Mouse (Mus musculus): ENCODE data around the gene Amdhd2. TPM values are rescaled to one million over a fixed set of nuclear protein-coding genes. Genes with fewer than 3 reads are reported as not detected.

Amdhd2 gene
- polyA plus RNA-seq, 1 experiment, result 29.8 TPM

DNA sequence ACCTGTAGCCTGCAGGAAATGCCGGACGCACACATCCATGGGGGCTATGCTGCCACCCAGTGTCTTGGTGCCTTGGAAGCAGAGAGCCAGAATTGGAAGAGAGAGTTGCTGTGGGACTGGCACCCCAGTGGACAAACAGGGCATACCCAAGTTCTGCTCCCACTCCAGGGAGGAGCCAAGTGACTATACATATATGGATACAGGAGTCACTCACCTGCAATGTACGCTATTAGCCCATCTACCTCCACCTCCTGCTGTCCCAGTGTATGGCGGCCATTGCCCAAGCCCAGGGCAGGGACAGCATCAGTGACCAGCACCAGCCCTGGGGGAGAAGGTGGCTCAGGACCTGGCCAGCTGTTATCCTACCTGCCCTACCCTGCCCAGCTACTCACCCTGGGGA is 6.0 kb downstream of the Amdhd2 start:
- TF ChIP-seq REST (IDR thresholded peaks at IDR 0.05; ENCODE audit: insufficient read depth, insufficient read length) (no peak), TCF3 (IDR thresholded peaks at IDR 0.05; ENCODE audit: insufficient read length, low read depth) (no peak), USF1 (IDR thresholded peaks at IDR 0.05; ENCODE audit: low read depth) (no peak), TCF12 (IDR thresholded peaks at IDR 0.05; ENCODE audit: insufficient read depth, poor library complexity, severe bottlenecking) (no peak), MYOD1 (IDR thresholded peaks at IDR 0.05; ENCODE audit: control insufficient read depth in 1 of 3, insufficient read length in 2 of 3, low read depth in 2 of 3) (no peak), POLR2A (IDR thresholded peaks at IDR 0.05; ENCODE audit: insufficient read length, low read depth) (no peak), MAX (IDR thresholded peaks at IDR 0.05; ENCODE audit: low read depth) (no peak), E2F4 (IDR thresholded peaks at IDR 0.05; ENCODE audit: insufficient read depth) (no peak), POLR2AphosphoS2 (IDR thresholded peaks at IDR 0.05; ENCODE audit: insufficient read length, low read depth) (no peak), MYOG (IDR thresholded peaks at IDR 0.05; ENCODE audit: control insufficient read depth in 1 of 3, insufficient read depth in 1 of 3, insufficient read length in 2 of 3, low read depth in 2 of 3) (no peak), SRF (IDR thresholded peaks at IDR 0.05; ENCODE audit: control insufficient read depth, insufficient read length, low read depth) (no peak), CEBPB (IDR thresholded peaks at IDR 0.05; ENCODE audit: insufficient read depth, poor library complexity, severe bottlenecking) (no peak)

DNA sequence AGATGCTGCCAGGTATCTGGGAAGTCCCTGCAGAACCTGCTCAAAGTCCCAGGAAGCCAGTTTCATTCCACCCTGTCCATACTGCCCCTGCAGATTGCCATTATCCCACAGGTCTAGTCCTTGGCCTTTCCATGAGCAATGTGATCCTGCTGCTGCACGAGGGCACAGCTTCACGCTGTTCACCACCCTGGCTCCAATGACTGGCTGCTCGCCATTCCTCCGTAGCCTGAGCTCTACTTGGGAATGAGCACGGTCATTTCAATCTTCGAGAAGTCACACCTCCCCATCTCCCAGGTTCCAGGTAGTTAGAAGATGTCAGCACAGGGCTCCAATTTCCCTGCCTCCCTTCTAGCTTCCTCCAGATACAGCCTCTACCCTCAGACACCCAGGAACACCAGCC is 6.4 kb downstream of the Amdhd2 start:
- Histone ChIP-seq H3K4me3 (no peak overlapping the region), H3K79me2 (ENCODE audit: control insufficient read depth, insufficient read depth) (no peaks in the 10 kb centered on the region), H3K27me3 (ENCODE audit: control insufficient read depth, insufficient read depth, insufficient read length) (no peaks in the 10 kb centered on the region), H3ac (ENCODE audit: control insufficient read depth, insufficient read length) (no peak overlapping the region), H3K4me2 (ENCODE audit: low read depth) (no peak overlapping the region), H3K36me3 (ENCODE audit: control insufficient read depth, insufficient read depth) (no peaks in the 10 kb centered on the region)
- TF ChIP-seq SRF (IDR thresholded peaks at IDR 0.05; ENCODE audit: control insufficient read depth, insufficient read length, low read depth) (no peak), MAX (IDR thresholded peaks at IDR 0.05; ENCODE audit: low read depth) (no peak)

More for the DNA sequence above, 6.0 kb downstream of the Amdhd2 start:
- Histone ChIP-seq H3K4me2 (ENCODE audit: low read depth) (no peak overlapping the region), H3ac (ENCODE audit: control insufficient read depth, insufficient read length) (no peak overlapping the region), H3K4me3 (no peak overlapping the region), H3K27me3 (ENCODE audit: control insufficient read depth, insufficient read depth, insufficient read length) (no peaks in the 10 kb centered on the region), H3K36me3 (ENCODE audit: control insufficient read depth, insufficient read depth) (no peaks in the 10 kb centered on the region), H3K79me2 (ENCODE audit: control insufficient read depth, insufficient read depth) (no peaks in the 10 kb centered on the region)

DNA sequence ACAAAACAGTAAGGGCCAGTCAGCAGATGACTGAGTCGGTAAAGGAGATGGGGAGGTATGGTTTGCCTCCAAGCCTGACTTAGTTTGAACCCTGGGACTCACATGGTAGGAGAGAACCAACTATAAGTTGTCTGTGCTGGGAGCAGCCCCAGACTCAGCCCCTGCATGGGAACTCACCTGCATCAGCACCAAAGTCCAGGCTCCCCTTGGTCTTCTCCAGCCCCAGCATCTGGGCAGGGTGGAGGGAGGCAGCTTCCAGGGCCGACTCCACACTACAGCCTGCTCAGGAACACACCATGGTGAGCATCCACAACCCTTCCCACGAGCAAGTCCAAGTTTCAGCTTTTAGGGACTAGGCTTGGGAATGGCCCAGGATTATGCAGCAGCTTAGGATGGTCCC is 7.2 kb downstream of the Amdhd2 start:
- Histone ChIP-seq H3K4me3 (no peak overlapping the region), H3K4me2 (ENCODE audit: low read depth) (no peak overlapping the region), H3K79me2 (ENCODE audit: control insufficient read depth, insufficient read depth) (no peaks in the 10 kb centered on the region), H3K27me3 (ENCODE audit: control insufficient read depth, insufficient read depth, insufficient read length) (no peaks in the 10 kb centered on the region), H3ac (ENCODE audit: control insufficient read depth, insufficient read length) (no peak overlapping the region), H3K36me3 (ENCODE audit: control insufficient read depth, insufficient read depth) (no peaks in the 10 kb centered on the region)
- no peak for TF ChIP-seq TCF3 (IDR thresholded peaks at IDR 0.05; ENCODE audit: insufficient read length, low read depth)
- TF ChIP-seq CEBPB (IDR thresholded peaks at IDR 0.05; ENCODE audit: insufficient read depth, poor library complexity, severe bottlenecking), result no peak
- no peak for TF ChIP-seq MYOD1 (IDR thresholded peaks at IDR 0.05; ENCODE audit: control insufficient read depth in 1 of 3, insufficient read length in 2 of 3, low read depth in 2 of 3)
- TF ChIP-seq MAX (IDR thresholded peaks at IDR 0.05; ENCODE audit: low read depth), result no peak
- TF ChIP-seq E2F4 (IDR thresholded peaks at IDR 0.05; ENCODE audit: insufficient read depth), result no peak
- TF ChIP-seq TCF12 (IDR thresholded peaks at IDR 0.05; ENCODE audit: insufficient read depth, poor library complexity, severe bottlenecking), result no peak
- TF ChIP-seq REST (IDR thresholded peaks at IDR 0.05; ENCODE audit: insufficient read depth, insufficient read length), result no peak
- no peak for TF ChIP-seq SRF (IDR thresholded peaks at IDR 0.05; ENCODE audit: control insufficient read depth, insufficient read length, low read depth)
- no peak for TF ChIP-seq POLR2AphosphoS2 (IDR thresholded peaks at IDR 0.05; ENCODE audit: insufficient read length, low read depth)

DNA sequence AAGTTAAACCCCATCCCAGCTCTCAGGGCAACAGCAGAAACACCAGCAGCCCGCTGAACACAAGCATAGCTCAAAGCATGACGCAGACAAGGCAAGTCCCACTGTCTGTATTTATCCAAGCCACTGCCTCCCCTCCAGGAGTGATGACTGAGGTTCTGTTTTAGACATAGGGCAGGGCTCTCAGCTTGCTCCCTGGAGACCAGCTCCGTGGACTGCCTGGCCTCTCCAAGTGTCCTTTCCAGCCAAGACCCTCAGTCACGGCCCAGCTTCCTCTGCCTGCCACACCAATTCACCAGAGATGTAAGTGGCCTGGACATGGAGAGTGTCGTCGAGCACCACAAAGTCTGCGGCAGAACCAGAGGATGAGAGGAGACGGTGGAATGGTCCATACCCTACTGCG is 7.8 kb downstream of the Amdhd2 start:
- Histone ChIP-seq H3K4me3 (no peak overlapping the region), H3K36me3 (ENCODE audit: control insufficient read depth, insufficient read depth) (no peaks in the 10 kb centered on the region), H3ac (ENCODE audit: control insufficient read depth, insufficient read length) (no peak overlapping the region), H3K27me3 (ENCODE audit: control insufficient read depth, insufficient read depth, insufficient read length) (no peaks in the 10 kb centered on the region), H3K4me2 (ENCODE audit: low read depth) (no peak overlapping the region), H3K79me2 (ENCODE audit: control insufficient read depth, insufficient read depth) (no peaks in the 10 kb centered on the region)
- no peak for TF ChIP-seq MAX (IDR thresholded peaks at IDR 0.05; ENCODE audit: low read depth)
- no peak for TF ChIP-seq SRF (IDR thresholded peaks at IDR 0.05; ENCODE audit: control insufficient read depth, insufficient read length, low read depth)
- TF ChIP-seq MYOD1 (IDR thresholded peaks at IDR 0.05; ENCODE audit: control insufficient read depth in 1 of 3, insufficient read length in 2 of 3, low read depth in 2 of 3), result no peak
- TF ChIP-seq REST (IDR thresholded peaks at IDR 0.05; ENCODE audit: insufficient read depth, insufficient read length), result no peak
- TF ChIP-seq POLR2AphosphoS2 (IDR thresholded peaks at IDR 0.05; ENCODE audit: insufficient read length, low read depth), result no peak
- TF ChIP-seq E2F4 (IDR thresholded peaks at IDR 0.05; ENCODE audit: insufficient read depth), result no peak
- TF ChIP-seq TCF3 (IDR thresholded peaks at IDR 0.05; ENCODE audit: insufficient read length, low read depth), result no peak
- TF ChIP-seq TCF12 (IDR thresholded peaks at IDR 0.05; ENCODE audit: insufficient read depth, poor library complexity, severe bottlenecking), result no peak
- no peak for TF ChIP-seq USF1 (IDR thresholded peaks at IDR 0.05; ENCODE audit: low read depth)
- TF ChIP-seq POLR2A (IDR thresholded peaks at IDR 0.05; ENCODE audit: insufficient read length, low read depth), result no peak
- no peak for TF ChIP-seq CEBPB (IDR thresholded peaks at IDR 0.05; ENCODE audit: insufficient read depth, poor library complexity, severe bottlenecking)
- TF ChIP-seq MYOG (IDR thresholded peaks at IDR 0.05; ENCODE audit: control insufficient read depth in 1 of 3, insufficient read depth in 1 of 3, insufficient read length in 2 of 3, low read depth in 2 of 3), result no peak

DNA sequence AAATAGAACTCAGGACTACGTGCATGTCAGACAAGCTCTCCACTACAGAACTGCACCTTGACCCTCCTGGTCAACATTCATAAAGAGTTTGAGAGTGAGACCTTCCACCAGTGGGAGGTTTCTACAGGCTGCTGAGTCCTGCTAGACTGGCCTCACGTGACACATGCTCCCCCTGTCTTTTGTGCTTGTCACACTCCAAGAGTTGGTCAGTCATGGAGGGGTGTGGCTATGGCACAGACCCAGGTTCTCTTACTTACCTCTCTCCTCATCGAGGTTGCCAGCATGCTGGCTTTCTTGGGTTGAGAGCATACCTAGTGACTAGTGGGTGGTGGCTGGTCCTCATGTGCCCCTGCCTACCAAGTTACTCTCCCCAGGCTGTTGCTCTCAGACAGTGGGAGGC is 9.1 kb downstream of the Amdhd2 start:
- no peaks in the 10 kb centered on the region for H3K36me3 ChIP-seq (ENCODE audit: control insufficient read depth, insufficient read depth)
- TF ChIP-seq TCF3 (IDR thresholded peaks at IDR 0.05; ENCODE audit: insufficient read length, low read depth), result no peak
- TF ChIP-seq MAX (IDR thresholded peaks at IDR 0.05; ENCODE audit: low read depth), result no peak
- TF ChIP-seq USF1 (IDR thresholded peaks at IDR 0.05; ENCODE audit: low read depth), result no peak
- TF ChIP-seq MYOD1 (IDR thresholded peaks at IDR 0.05; ENCODE audit: control insufficient read depth in 1 of 3, insufficient read length in 2 of 3, low read depth in 2 of 3), result no peak
- TF ChIP-seq MYOG (IDR thresholded peaks at IDR 0.05; ENCODE audit: control insufficient read depth in 1 of 3, insufficient read depth in 1 of 3, insufficient read length in 2 of 3, low read depth in 2 of 3), result no peak

More for the DNA sequence above, 9.1 kb downstream of the Amdhd2 start:
- Histone ChIP-seq H3K79me2 (ENCODE audit: control insufficient read depth, insufficient read depth) (no peaks in the 10 kb centered on the region), H3K27me3 (ENCODE audit: control insufficient read depth, insufficient read depth, insufficient read length) (no peaks in the 10 kb centered on the region), H3K4me2 (ENCODE audit: low read depth) (no peak overlapping the region), H3K4me3 (no peak overlapping the region), H3ac (ENCODE audit: control insufficient read depth, insufficient read length) (no peak overlapping the region)
